Mouse (Mus musculus) c-Kit-positive CD71-negative TER-119-negative erythroid progenitor cells, embryonic 14.5 days (primary cell): ENCODE measurements around the gene Castor2.

ENCODE experiments used
- DNase-seq: peaks from one replicate; pipeline ENCODE4 v3.0.0-alpha.2; 2013; ENCODE audit warnings: low read depth

Gene Castor2

GRCm38 (mm10) chr5:134166642-134167041, 67.1 kb downstream of the Castor2 start:
- no peak for DNase-seq

- DNase-seq = no peak
Measured at GRCm38 (mm10) chr5:134168033-134168432, 68.5 kb downstream of the Castor2 start.

- DNase-seq = no peak
Measured at GRCm38 (mm10) chr5:134169231-134169630, 69.7 kb downstream of the Castor2 start.

- no peak for DNase-seq
Measured at GRCm38 (mm10) chr5:134170167-134170566, 70.7 kb downstream of the Castor2 start.

DNA sequence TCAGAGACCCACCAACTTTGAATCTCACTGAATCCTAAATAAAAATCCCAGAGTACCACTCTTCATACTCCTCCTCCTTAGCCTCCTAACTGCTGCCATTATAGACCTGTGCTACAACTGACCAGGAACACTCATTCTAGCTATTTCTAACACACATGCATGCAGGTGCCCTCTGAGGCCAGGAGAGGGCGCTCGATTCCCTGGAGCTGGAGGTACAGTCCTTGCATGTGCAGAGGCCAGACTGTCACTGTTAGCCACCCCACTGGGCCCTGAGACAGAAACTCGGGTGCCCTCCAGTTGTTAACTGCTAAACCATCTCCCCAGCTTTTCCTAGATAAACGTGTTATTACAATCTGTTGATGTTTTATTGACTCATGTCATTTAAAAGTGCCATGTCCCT, 73.7 kb downstream of the Castor2 start:
- peak; percentile 70 for DNase-seq

- no peak for DNase-seq
Measured at GRCm38 (mm10) chr5:134175696-134176095, 76.2 kb downstream of the Castor2 start.

DNA sequence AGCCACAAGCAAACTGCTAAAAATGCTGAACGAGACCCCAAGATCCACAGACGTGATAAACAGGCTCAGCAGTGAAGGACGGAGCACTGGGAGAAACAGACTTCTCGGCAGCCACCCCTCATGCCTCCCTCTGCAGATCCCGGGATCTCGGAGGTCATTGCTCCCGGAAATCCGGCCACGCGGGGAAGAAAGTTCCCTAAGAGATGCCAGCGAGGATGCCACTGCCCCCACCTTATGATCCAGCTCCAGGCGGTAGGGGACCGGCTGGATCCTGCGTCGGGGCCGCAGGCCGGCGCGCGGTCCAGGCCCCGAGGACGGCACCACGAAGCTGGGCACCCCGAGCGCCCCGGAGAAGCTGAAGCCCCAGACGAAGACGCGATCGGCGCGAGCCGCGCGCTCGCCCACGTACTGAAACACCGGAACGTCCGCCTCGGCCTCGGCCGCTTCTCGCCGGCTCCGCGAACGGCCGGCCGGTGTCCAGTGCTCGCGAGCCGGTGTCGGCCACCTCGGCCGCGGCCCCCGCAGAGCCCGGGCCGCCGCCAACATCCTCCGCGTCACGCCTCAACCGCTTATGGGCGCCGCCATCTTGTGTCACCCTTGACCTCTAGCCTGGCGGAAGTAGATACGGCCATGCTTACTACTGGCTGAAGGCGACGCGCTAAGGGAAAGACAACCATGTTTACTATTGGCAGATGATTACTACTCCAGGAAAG, 76.8 kb downstream of the Castor2 start, which contains the start of gene Rcc1l:
Rcc1l (minus strand) TSS at position 606 of the 713 bp plus-strand sequence.
- peak; percentile 77 for DNase-seq

- no peak for DNase-seq
Measured at GRCm38 (mm10) chr5:134178536-134178935, 79.0 kb downstream of the Castor2 start.

- DNase-seq = peak; percentile 89
Measured at GRCm38 (mm10) chr5:134179871-134180270, 80.4 kb downstream of the Castor2 start.

DNA sequence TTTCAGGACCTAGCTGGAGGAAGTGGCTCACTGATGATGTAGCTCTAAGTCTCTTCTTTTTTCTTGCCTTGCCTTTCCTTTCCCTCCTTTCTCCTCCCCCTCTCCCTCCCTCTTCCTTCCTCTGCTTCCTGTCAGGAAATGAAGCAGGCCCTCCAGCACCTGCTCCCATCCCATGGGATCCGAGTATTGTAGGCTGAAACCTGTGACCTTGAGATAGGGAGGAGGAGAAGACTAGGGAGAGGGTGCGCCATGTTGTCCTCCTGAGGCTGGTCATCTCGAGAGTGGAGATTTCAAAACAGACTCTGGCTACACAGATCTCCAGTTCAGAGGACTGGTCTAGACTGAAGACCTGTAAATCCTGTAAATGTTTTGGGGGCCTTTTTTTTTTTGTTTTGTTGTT, 82.7 kb downstream of the Castor2 start:
- DNase-seq = no peak

DNA sequence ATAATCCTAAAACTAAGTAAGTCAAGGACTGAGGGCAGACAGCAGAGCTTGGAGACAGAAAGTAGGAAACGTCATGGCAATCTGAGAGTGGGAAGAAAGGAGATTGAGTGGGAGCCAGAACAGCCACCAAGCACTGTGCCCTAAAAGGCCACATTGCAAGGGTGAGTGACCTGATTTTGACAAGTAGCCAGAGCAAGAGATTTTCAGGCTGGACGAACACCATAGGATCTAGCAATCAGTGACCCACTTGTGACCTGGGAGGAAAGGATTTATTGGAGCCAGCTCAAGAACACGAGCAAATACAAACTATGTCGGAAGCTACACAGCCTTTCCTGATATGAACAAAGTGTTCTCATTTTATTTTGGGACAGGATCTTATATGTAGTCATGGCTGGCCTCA, 83.2 kb downstream of the Castor2 start:
- DNase-seq = no peak

GRCm38 (mm10) chr5:134183162-134183561, 83.7 kb downstream of the Castor2 start:
- DNase-seq = no peak

- DNase-seq = peak; percentile 97
Measured at GRCm38 (mm10) chr5:134183880-134184808, 84.6 kb downstream of the Castor2 start, which contains the start of gene Gtf2ird2. Gtf2ird2 (plus strand) TSS chr5:134184019.

DNA sequence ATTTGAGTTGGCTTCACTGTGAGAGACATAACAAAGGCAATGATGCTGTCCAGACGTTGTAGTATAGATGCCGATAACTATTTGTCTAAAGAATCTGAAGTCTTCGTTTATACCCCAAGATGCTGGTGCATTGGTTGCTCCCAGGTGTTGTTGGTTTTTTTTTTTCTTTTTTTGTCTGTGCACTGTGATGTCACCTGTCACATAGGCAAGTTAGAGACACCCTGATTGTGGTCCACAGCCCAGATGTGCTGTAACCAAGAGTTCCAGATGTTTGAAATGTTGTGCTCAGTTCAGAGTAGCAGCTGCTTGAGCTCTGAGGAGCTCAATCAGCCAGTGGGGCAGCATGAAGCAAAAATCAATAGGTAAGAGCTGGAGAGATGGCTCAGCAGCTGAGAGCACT, 86.5 kb downstream of the Castor2 start:
- no peak for DNase-seq

DNA sequence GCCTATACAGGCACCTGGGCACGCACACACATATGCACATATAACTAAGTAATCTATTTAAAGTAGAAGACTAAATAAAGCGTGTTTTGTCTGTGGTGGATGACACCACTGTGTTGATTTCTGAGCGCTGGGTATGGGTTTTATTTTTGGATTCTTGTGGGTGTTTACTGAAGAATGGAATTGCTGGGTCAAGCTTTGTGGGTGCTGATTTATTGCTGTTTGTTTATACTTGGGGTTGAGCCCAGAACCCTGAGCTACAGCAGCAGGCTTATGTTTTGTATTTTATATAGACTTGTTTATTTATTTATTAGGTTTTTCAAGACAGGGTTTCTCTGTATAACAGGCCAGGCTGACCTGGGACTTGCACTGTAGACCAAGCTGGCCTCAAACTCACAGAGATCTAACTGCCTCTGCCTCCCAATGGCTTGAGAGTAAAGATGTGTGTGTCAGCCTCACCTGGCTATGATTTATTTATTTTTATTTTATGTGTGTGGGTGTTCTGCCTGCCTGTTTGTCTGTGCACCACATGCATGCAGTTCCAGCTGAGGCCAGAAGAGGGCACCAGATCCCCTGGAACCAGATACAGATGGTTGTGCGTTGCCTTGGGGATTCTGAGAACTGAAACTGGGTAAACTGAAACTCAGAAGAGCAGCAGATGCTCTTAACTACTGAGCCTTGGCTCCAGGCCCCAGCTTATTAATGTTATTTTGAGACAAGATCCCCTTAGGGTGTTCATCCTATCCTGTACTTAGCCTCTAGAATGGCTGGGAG, 87.6 kb downstream of the Castor2 start:
- DNase-seq = peak; percentile 70

DNA sequence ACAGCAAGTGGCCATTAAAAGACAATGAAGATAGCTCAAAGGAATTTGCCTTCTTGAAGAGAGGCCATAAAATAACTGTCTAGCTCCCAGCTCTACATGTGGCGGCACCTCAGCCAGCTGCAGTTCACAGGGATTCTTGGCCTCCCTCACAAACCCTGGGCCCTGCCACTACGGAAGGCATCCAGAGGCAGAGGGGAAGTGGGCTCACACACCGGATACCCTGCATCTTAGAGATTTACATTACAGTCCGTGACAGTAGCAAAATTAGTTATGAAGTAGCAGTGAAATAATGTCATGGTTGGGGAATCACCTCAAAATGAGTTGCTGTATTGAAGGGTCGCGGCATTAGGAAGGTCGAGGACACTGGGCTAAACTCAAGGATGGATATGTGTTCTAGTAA, 89.1 kb downstream of the Castor2 start:
- no peak for DNase-seq

DNA sequence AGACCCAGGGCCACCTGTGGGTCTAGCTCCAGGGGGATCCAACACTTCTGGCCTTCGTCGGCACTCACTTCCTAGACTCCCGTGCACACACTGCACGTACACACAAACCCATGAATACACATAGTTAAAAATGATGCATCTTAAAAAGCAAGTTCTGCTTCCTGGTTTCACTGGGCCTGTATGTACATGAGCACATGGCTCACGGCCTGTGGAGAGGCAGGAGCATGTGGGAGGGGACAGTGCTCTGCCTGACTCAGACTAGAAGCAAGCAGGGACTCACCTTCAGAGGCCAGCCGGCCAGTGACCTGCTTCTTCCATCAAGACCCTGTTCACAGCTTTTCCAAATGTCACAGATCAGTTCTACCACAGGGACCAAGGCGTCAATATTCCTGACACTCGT, 94.2 kb downstream of the Castor2 start:
- DNase-seq = no peak
